Mouse (Mus musculus) kidney, postnatal 0 days (tissue): ENCODE measurements at regions not wholly inside any gene's neighbourhood (a gene's known extent, or its start where the extent isn't known, plus 50 kb on each side); places are given as distances from the start of the nearest gene placed in this dataset.

ENCODE experiments used
- ATAC-seq: fragments of 200-750 bp; cut with Nextera tagmentation; replicated peaks from 2 replicates; pipeline ENCODE4 v1.8.0; 2017; ENCODE audit warnings: low read depth, moderate number of reproducible peaks, moderate TSS enrichment, moderate library complexity; ENCODE audit not compliant: low FRiP score
- DNase-seq: peaks from one replicate; pipeline ENCODE4 v3.0.0-alpha.2; 2016; ENCODE audit warnings: low spot score
- H3K27ac ChIP-seq: fragments of 300-500 bp; sonication (generic); 2 replicates; pipeline ENCODE4 v1.5.1; 2014; ENCODE audit warnings: mild to moderate bottlenecking
- H3K27me3 ChIP-seq: fragments of 300-500 bp; sonication (generic); 2 replicates; pipeline ENCODE4 v1.6.1; 2014; ENCODE audit warnings: low read length, mixed read lengths; ENCODE audit not compliant: insufficient read depth
- H3K36me3 ChIP-seq: fragments of 300-500 bp; sonication (generic); 2 replicates; pipeline ENCODE4 v1.6.1; 2014; ENCODE audit warnings: low read length, mixed read lengths; ENCODE audit not compliant: insufficient read depth
- H3K4me1 ChIP-seq: fragments of 300-500 bp; sonication (generic); replicated peaks from 2 replicates; pipeline ENCODE4 v1.6.1; 2014; ENCODE audit warnings: antibody characterized with exemption, low read length, mixed read lengths; ENCODE audit not compliant: insufficient read depth
- H3K4me2 ChIP-seq: fragments of 300-500 bp; sonication (generic); 2 replicates; pipeline ENCODE4 v1.6.1; 2014; ENCODE audit warnings: mild to moderate bottlenecking, low read length, moderate library complexity, mixed read lengths
- H3K4me3 ChIP-seq: fragments of 300-500 bp; sonication (generic); replicated peaks from 2 replicates; pipeline ENCODE4 v1.5.1; 2014; ENCODE audit warnings: low read depth, low read length
- H3K9ac ChIP-seq: fragments of 300-500 bp; sonication (generic); 2 replicates; pipeline ENCODE4 v1.6.1; 2014; ENCODE audit warnings: low read depth, low read length
- H3K9me3 ChIP-seq: fragments of 300-500 bp; sonication (generic); replicated peaks from 2 replicates; pipeline ENCODE4 v1.6.1; 2016; ENCODE audit warnings: low read length, inconsistent platforms, mixed read lengths
- CTCF ChIP-seq: IDR thresholded peaks from 2 replicates; pipeline ENCODE4 v1.5.1; 2016; ENCODE audit warnings: antibody characterized with exemption, low read depth, mild to moderate bottlenecking, moderate library complexity
- WGBS: fragments of 180-500 bp; shearing (Covaris S2); extraction: QIAGEN DNeasy Blood & Tissue Kit; methylation state at CpG from one replicate; pipeline ENCODE4 v1.1.7; 2014; 5-methylcytosine and 5-hydroxymethylcytosine counted together

DNA sequence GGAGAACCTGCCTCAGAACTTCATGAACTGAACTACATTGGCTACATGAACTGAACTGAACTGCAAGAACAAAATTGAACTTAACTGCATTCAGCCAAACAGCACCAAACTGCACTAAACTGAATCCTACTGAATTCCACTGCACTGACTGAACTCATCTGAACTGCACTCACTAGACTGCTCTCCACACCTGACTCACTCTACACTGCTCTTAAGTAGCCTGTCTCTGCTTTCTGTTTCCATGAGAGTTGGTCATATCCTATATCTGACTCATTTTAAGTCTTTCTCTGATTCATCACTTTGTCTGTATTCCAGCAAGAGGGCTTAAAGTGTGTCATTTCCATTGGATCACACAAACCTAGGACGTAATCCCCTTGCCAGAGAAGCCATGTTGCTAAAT lies 490.1 kb downstream of the Prdm13 start:
- H3K9me3 ChIP-seq: no peaks in the 10 kb centered on the region
- WGBS: 83% methylated on average over 1 of the region's 1 CpGs
- H3K4me3 ChIP-seq: no peak overlapping the region
- ATAC-seq (no peak), DNase-seq (no peak)
- H3K27me3 ChIP-seq: no peaks in the 10 kb centered on the region
- H3K27ac ChIP-seq: no peak overlapping the region
- no peaks in the 10 kb centered on the region for H3K36me3 ChIP-seq
- H3K9ac ChIP-seq: no peak overlapping the region
- H3K4me2 ChIP-seq: no peak overlapping the region
- no peaks in the 10 kb centered on the region for H3K4me1 ChIP-seq
- TF ChIP-seq CTCF: no peak

- 80% methylated on average over 6 of the region's 6 CpGs for WGBS
- no peaks in the 10 kb centered on the region for H3K36me3 ChIP-seq
- no peak overlapping the region for H3K9ac ChIP-seq
- no peak for DNase-seq
- no peak overlapping the region for H3K4me2 ChIP-seq
- H3K9me3 ChIP-seq: no peaks in the 10 kb centered on the region
- no peak for ATAC-seq
- no peak overlapping the region for H3K4me3 ChIP-seq
- no peaks in the 10 kb centered on the region for H3K4me1 ChIP-seq
- H3K27me3 ChIP-seq: no peaks in the 10 kb centered on the region
- no peak overlapping the region for H3K27ac ChIP-seq
- no peak for TF ChIP-seq CTCF
Observed at GRCm38 (mm10) chr4:21173789-21174188, 512.0 kb downstream of the Prdm13 start.

DNA sequence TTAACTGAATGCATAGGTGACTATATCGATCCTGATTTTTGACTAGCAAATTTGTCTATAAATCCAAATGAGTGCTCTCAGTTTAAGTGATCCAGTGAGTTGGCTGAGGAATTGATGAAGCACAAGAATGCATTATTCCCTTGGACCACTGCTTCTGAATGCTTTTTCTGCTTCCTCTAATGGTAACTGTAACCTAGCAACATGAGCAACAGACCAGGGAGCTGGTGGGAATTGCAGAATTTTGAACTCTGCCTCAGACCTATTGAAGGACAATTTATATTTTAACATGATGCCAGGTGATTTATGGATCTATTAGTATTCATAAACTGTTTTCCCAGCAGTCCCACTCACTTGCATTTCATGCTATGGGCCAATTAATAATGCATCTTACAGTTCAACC lies 512.7 kb downstream of the Prdm13 start:
- no peaks in the 10 kb centered on the region for H3K36me3 ChIP-seq
- no peak overlapping the region for H3K27ac ChIP-seq
- no peak overlapping the region for H3K4me3 ChIP-seq
- DNase-seq (no peak), ATAC-seq (no peak)
- no peaks in the 10 kb centered on the region for H3K4me1 ChIP-seq
- H3K27me3 ChIP-seq: no peaks in the 10 kb centered on the region
- 97% methylated on average over 1 of the region's 1 CpGs for WGBS
- no peak overlapping the region for H3K9ac ChIP-seq
- no peak overlapping the region for H3K4me2 ChIP-seq
- no peak for TF ChIP-seq CTCF
- no peaks in the 10 kb centered on the region for H3K9me3 ChIP-seq

- no peak for TF ChIP-seq CTCF
- Histone ChIP-seq H3K4me3 (no peak overlapping the region), H3K9me3 (no peaks in the 10 kb centered on the region), H3K36me3 (no peaks in the 10 kb centered on the region), H3K9ac (no peak overlapping the region), H3K4me2 (no peak overlapping the region), H3K4me1 (no peaks in the 10 kb centered on the region), H3K27me3 (no peaks in the 10 kb centered on the region), H3K27ac (no peak overlapping the region)
- 74% methylated on average over 3 of the region's 3 CpGs for WGBS
- DNase-seq (no peak), ATAC-seq (no peak)
Observed at GRCm38 (mm10) chr4:21170734-21171133, 515.0 kb downstream of the Prdm13 start.

- TF ChIP-seq CTCF: no peak
- H3K9me3 ChIP-seq: no peaks in the 10 kb centered on the region
- DNase-seq (no peak), ATAC-seq (no peak)
- H3K9ac ChIP-seq: no peak overlapping the region
- H3K4me3 ChIP-seq: no peak overlapping the region
- no peaks in the 10 kb centered on the region for H3K27me3 ChIP-seq
- H3K27ac ChIP-seq: no peak overlapping the region
- H3K4me1 ChIP-seq: no peaks in the 10 kb centered on the region
- H3K4me2 ChIP-seq: no peak overlapping the region
- no peaks in the 10 kb centered on the region for H3K36me3 ChIP-seq
Observed at GRCm38 (mm10) chr4:21162124-21162523, 523.6 kb downstream of the Prdm13 start.

DNA sequence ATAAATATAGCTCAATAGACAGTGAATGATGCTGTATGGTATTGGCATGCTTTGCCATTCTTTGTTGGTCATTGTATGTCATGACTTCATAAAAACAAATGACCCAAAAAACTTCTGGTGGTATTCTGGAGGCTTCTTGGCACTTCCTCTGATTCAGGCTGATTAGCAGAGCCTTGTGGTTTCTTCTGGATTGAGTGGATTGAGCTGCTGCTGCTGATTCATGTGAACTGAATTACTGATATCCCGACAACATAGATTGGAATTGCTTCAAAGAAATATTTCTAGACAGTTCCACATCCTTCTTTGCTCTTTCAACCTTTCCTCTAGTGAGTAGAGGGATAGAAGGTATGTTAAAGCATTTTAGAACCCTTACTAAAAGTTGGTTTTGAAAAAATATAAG lies 559.9 kb downstream of the Prdm13 start:
- 86% methylated on average over 1 of the region's 1 CpGs for WGBS
- Histone ChIP-seq H3K4me1 (no peaks in the 10 kb centered on the region), H3K36me3 (no peaks in the 10 kb centered on the region), H3K4me3 (no peak overlapping the region), H3K4me2 (no peak overlapping the region), H3K27ac (no peak overlapping the region), H3K9ac (no peak overlapping the region), H3K27me3 (no peaks in the 10 kb centered on the region), H3K9me3 (no peaks in the 10 kb centered on the region)
- ATAC-seq (no peak), DNase-seq (no peak)
- TF ChIP-seq CTCF: no peak

DNA sequence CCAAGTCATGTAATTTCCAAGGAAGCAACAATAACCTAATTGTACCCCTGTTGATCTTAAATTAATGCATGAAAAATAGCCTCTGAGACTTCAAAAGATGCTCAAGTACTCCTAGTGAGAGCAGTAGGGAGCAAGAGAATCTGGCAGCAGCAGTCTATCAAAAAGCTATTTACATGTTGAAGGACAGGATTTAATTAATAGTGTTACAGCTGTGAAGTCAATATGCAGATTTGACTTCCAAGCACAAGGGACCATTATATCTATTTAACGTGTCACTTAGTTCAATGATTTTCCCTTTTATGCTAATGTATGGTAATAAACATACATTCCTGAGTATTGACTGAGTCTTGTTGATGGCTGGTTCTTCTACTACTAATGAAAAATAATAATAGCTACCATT lies 590.0 kb downstream of the Prdm13 start:
- 81% methylated on average over 1 of the region's 1 CpGs for WGBS

More for the DNA sequence above, 590.0 kb downstream of the Prdm13 start:
- DNase-seq (peak; percentile 18), ATAC-seq (no peak)
- no peak overlapping the region for H3K9ac ChIP-seq
- H3K27ac ChIP-seq: no peak overlapping the region
- no peaks in the 10 kb centered on the region for H3K27me3 ChIP-seq
- H3K36me3 ChIP-seq: no peaks in the 10 kb centered on the region
- TF ChIP-seq CTCF: no peak
- H3K4me1 ChIP-seq: no peaks in the 10 kb centered on the region
- no peaks in the 10 kb centered on the region for H3K9me3 ChIP-seq
- H3K4me2 ChIP-seq: no peak overlapping the region
- no peak overlapping the region for H3K4me3 ChIP-seq
